Mouse (Mus musculus) thymus, postnatal 4 days (tissue): ENCODE results near the gene Plek.
A peak's percentile ranks its signal among the peaks of the same experiment; 100 is the strongest.

ENCODE experiments used
- DNase-seq: peaks from one replicate; pipeline ENCODE4 v3.0.0; 2021

Plek gene

GRCm38 (mm10) chr11:16999933-17000332 is 52.2 kb downstream of the Plek start:
- no peak for DNase-seq

GRCm38 (mm10) chr11:16999387-16999786 is 52.8 kb downstream of the Plek start:
- DNase-seq: no peak

DNA sequence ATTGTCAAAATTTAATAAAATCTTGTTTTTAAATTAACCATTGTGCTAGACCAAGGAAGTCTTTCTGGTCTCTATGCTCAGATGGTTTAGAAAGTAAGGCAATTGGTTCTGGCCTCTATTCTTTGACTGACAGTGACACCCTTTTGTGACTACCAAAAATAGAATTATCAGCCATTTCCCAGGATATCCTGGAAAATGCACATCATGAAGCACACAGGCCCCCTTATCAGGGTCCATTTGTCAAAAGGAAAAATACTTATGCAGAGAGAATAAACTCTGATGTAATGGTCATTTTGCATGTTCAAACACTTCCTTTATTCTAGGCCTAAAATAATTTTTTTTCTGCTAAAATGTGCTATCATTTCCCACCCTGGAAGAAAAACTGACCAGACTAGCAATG is 54.7 kb downstream of the Plek start:
- DNase-seq: no peak

DNA sequence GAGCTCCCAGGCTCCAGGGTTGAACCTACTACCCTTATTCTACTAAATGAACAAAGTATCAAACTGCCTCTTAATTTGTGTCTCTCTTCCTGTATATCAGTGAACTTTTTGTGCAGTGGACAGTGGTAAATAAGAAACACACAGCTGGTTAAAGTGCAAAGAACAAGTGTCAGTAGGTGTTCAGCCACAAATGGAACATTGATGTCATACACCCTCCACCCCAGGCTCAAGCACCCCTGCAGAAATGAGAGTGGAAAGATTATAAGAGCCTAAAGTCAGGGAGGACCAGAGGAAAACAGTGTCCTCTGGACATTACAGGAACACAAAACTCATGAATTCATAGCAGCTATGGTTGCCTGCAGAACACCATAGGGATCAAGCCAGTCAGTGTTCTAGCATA is 55.4 kb downstream of the Plek start:
- no peak for DNase-seq

DNA sequence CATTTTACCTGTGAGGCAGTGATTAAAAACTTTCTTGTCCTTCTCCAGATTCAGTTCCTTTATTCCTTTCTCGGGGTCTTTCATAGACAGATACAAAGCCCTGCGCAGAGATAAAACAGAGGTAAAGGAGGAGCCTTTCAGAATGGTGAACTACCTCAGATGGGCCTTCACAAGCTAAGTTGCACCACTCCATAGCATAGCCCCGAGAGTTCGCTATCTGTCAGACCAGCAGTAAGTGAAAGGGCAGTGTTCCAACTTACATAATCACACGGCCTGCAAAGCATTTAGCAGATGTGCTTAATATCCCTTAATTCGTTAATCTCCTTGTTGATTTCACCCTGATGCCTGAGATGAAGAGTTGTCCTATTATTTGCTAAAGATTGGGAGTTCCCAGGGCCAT is 59.3 kb downstream of the Plek start:
- no peak for DNase-seq

DNA sequence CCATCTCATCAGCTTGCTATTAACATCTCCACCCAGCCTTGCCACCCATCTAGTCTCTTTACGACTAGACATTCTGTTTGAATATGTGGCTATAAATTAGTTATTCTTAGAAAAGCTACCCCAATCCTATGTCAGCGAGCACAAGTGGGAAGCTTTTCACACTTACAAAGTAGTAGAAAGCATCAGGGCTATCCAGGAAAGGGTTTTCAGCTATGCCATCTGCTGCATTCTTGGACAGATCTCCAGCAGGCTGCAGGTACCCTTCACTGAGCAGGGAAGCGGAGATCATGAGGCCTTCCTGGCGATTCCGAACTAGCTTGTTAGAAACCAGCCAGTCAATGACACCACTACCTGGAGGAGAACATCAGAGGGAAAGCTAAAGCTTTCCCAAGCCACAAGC is 62.3 kb downstream of the Plek start:
- no peak for DNase-seq

DNA sequence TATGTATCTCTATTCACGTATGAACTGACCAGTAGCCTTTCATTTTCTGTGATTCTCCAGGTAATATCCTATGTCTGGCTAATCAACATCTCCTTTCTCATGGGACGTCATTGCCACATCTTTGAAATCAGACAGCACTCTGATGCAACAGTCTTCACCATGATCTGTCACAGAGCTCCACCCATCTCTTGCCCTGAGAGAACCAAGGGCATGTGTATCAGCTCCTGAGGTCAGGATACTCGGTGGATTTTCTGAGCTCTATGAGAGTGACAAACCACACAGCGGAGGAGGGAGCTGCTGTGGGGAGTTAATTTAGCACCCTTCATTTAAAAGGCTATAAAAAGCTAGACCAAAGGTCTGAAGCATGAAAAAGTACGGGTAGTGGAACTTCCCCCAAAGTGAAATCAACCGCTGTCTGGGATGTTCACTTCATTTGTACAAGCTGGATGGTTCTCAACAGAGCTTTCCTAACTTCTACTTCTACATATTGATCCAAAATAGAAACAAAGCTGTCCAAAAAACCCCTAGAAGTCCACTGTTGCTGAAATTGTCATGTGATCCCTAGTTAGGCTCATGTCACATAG is 64.3 kb downstream of the Plek start:
- no peak for DNase-seq

- DNase-seq: no peak
Observed at GRCm38 (mm10) chr11:16986550-16987187, 65.5 kb downstream of the Plek start.

- DNase-seq: no peak
Observed at GRCm38 (mm10) chr11:16978161-16978707, 73.9 kb downstream of the Plek start.

DNA sequence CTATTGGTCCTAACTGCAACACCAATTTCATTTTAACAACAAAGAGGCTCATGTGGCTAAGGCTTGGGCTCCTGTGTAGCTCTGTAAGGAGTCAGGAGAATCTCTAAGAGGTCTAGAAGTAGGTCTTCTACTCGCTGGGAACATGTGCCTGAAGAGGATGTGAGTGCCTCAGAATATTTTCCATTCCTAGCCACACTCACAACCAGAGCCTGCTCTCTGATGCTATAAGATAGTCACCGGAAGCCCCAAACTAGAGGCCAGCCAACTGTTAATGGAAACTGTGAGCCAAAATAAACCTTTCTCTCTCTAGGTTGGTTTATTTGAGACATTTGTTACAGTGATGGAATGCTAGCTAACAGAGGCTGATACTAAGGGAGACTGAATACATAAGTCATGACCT is 74.6 kb downstream of the Plek start:
- DNase-seq: no peak

DNA sequence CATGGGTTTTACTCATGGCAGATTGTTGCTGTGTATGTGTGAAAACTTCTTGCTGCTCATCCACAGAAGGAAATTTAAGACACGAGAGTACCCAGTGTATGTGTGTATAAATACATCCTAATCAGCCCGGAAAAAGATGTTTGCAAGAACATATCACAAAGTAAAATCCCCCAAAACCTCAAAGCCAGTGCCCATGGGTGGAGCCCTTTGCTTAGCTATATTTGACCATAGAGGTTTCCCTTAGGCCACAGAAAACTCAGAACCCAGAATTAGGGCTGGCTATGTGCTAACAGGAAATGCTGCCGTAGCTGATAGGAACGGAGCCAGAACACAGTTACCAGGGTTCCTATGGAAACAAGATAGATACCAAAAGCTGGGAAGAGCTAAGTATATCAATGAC is 75.2 kb downstream of the Plek start:
- no peak for DNase-seq

DNA sequence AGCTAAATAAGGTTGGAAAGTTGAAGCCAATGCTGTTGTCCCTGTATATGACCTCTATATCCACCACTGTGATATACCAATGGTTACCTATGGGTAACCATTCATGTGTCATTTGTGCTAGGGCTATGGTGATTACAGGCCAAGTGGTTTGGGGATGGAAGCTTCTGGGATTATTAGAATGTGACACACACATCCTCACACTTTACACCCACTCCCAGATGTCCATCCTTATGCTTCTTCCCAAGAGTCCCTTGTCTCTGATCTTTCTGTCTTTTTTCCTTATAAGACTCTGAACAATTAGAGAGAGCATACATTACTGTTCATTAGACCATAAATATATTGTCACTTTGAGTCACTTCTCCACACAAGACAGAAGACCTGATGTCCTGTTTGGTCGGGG is 79.1 kb downstream of the Plek start:
- no peak for DNase-seq

- DNase-seq: no peak
Observed at GRCm38 (mm10) chr11:16972027-16972426, 80.2 kb downstream of the Plek start.

DNA sequence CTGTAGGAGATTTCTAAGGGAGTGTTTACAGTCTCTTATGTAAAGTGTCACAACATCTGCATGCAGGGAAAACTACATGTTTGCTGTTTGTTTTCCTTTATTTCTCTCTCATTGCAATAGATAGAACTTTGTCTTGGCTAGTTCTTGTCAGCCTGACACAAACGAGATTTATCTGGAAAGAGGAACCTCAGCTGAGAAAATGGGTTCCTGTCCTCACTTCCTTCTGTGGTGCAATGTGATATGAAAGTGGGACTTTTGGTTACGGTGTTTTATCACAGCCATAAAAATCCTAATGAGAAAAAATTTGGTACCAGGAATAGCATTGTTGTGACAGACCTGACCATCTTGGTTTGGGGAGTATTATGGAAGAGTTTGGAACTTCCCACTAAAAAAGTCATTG is 82.5 kb downstream of the Plek start:
- DNase-seq: no peak

DNA sequence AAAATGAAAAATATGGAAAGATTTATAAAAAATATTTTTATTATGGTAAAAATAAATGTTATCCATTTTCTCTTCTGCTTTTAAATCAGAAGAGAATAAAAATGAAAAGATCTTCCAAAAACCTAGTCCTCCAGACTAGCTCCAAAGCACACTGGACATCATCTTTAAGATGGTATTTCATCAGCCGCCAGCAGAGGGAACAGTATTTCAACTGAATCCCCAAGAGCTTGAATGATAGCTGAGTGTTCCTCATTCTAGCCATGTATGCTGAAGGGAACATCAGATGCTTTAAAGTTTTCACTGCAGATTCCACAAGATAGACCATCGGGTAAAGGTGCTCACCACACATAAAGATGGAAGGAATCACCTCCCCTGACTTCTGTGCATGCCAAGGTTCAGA is 84.4 kb downstream of the Plek start:
- no peak for DNase-seq

DNA sequence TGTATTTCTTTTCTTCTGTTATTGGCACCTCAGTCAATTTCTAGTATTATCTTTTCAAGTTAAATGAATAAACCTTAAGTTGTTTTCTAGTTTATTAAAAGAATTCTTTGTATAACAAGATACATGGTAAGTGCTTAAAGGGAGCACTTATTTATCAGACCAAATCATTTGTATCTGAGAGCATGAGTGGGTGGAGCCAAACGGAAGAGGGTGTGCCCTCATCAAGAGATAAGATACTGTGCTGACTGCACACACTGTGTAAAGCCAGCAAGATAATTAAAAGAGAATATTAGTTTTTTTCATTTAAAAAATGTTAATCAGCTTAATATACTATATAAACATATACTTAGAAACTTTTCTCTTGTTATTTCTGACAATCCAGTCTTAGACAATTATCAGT is 93.7 kb downstream of the Plek start:
- no peak for DNase-seq

DNA sequence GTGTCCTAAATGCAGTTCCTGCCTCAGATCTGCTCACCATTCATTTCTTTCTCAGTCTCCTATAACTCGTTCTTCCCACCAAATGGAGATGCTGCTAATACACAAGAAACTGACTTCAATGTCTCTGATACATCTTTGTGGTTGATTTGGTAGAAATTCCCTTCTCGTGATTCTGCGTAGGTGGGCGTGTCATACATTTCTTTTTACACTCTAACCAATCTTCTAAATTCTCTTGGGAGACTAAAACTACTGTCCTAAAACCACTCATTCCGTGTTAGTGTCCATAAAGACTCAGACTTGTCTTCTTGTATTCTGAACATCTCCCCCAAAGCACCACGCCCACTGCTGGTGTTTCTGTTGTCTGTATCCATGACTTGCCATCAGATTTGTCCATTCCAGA is 95.2 kb downstream of the Plek start:
- DNase-seq: no peak

- DNase-seq: no peak
Observed at GRCm38 (mm10) chr11:16956115-16956862, 95.9 kb downstream of the Plek start.

- DNase-seq: no peak
Observed at GRCm38 (mm10) chr11:16951761-16952010, 100.5 kb downstream of the Plek start.

DNA sequence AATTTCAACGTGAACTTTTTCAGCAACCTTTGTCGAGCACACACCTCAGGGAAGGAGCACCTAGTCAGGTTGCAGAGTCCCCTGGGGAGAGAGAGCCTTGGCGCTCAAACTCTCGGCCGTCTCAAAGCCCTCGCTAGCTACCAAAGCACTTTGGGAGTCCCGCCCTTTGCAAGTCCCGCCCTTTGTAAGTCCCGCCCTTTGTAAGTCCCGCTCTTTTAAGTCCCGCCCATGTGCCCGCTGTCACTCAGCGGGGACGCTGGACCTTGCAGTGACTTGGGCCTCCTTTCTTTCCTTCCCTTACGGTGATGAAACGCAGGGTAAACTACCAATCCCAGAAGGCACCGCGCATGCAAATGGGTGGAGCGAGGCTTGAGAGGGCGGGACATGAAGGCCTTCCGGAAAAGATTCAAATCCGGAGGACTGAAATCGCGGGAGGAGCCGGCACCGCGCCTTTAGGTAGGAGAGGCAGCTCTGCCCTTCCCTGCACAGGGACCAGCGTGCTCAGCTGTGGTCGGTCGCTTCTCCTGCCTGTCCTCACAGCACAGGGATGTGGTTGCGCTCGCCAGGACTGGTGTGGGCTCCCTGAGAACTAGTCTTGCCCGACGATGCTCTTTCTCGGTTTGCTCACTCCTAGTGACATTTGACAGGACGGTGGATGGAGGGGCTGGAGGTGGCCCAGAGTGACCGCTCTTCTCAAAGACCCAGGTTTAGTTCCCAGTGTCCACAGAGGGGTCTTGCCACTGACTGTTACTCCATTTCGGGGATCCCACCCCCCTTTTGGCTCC is 101.0 kb downstream of the Plek start, which contains the start of gene Fbxo48:
TSS of gene Fbxo48 (plus strand) at position 400 of the 785 bp plus-strand sequence.
- peak; percentile 93 for DNase-seq

DNA sequence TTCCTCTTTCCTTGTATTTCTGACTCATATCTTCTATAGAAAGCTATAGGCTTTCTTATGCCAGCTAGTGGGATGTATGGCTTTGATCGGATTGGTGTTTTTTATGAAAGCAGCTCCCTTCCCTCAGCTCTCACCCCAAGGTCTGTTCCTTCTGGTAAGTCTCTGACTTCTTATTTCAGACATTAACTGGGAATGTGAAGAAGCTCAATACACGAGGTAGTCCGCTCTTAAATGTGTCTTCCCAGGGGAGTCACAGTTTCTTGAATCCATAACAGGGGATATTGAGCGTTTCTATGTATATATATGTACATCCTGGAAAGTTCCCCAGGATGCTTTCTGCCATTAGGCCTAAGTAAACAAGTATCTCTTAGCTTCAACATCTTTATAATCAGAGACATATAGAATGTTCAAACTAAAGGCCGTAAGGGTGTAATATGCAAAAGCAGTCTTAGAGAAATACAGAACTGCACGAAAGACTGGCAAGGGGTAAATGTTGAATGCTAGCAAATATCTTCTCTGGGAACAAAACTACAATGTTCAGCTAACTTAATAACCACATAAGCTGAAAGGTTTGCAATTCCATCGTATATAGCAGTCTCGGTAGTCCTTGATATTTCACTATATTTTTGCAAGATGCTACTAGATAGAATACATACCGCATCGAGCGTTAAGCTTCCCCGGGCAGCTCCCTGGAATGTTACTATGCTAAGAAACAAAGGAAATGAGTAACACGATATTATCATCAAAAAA is 101.8 kb downstream of the Plek start:
- no peak for DNase-seq

DNA sequence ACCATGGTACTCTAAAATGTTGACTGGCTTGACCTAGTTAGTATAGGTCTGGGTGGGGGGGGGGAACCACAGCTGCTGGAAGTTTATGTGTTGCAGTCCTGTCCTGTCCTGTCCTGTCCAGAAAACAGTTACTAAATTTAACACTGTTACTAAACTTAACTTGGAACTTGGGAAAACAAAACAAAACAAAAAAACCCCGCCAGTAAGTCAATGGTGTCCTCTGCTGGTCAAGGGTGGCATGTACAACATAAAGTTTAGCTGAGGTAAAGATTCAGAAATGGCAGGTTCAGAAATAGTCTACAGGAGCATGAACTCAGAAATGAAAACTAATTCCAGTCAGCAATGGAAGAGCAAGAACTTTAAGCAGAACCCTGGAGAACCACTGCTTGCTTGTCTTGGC is 103.4 kb downstream of the Plek start:
- peak; percentile 39 for DNase-seq

- no peak for DNase-seq
Observed at GRCm38 (mm10) chr11:16943016-16943415, 109.2 kb downstream of the Plek start.
